Mouse (Mus musculus): ENCODE results near the gene Mrpl41. TPM values are rescaled to one million over a fixed set of nuclear protein-coding genes. Genes with fewer than 3 reads are reported as not detected.
"Not testable (repeated sequence)": the region's sequence is repeated elsewhere in the genome, so short reads cannot be mapped to it uniquely, and the experiment has no call there.

Gene Mrpl41
- polyA plus RNA-seq, 1 experiment from 2014 or later: 143 TPM

GRCm38 (mm10) chr2:24944304-24944703 lies 30.6 kb downstream of the Mrpl41 start:
- H3K36me3 ChIP-seq (ENCODE audit: control insufficient read depth, insufficient read depth, low read length); H3K4me2 ChIP-seq (ENCODE audit: low read depth, low read length); H3K27me3 ChIP-seq (replicated peaks; ENCODE audit: control insufficient read depth, insufficient read depth, low read length); H3K27ac ChIP-seq (ENCODE audit: low read length); H3K4me3 ChIP-seq (ENCODE audit: low read length); ATAC-seq; H3K9ac ChIP-seq (ENCODE audit: low read depth, low read length); H3K9me3 ChIP-seq (ENCODE audit: control insufficient read depth, low read length); H3K4me1 ChIP-seq (ENCODE audit: control insufficient read depth, insufficient read depth, low read length): not testable (repeated sequence)
- WGBS: 52% methylated on average over 2 of the region's 2 CpGs

GRCm38 (mm10) chr2:24942092-24942491 lies 32.8 kb downstream of the Mrpl41 start:
- Histone ChIP-seq H3K4me1 (ENCODE audit: control insufficient read depth, insufficient read depth, low read length) (no peaks in the 10 kb centered on the region), H3K27ac (ENCODE audit: low read length) (no peak overlapping the region), H3K4me2 (ENCODE audit: low read depth, low read length) (no peak overlapping the region), H3K9ac (ENCODE audit: low read depth, low read length) (no peak overlapping the region), H3K4me3 (ENCODE audit: low read length) (no peak overlapping the region), H3K9me3 (ENCODE audit: control insufficient read depth, low read length) (no peaks in the 10 kb centered on the region), H3K27me3 (replicated peaks; ENCODE audit: control insufficient read depth, insufficient read depth, low read length) (no peaks in the 10 kb centered on the region), H3K36me3 (ENCODE audit: control insufficient read depth, insufficient read depth, low read length) (no peaks in the 10 kb centered on the region)
- no peak for ATAC-seq
- WGBS: 72% methylated on average over 4 of the region's 4 CpGs

GRCm38 (mm10) chr2:24935057-24935796 lies 39.7 kb downstream of the Mrpl41 start, which contains the start of gene Arrdc1:
Gene Arrdc1, minus strand, starts transcription at chr2:24935252.
- under 1% methylated on average over 49 of the region's 49 CpGs for whole genome bisulfite sequencing
- H3K4me3 ChIP-seq (ENCODE audit: low read length): peak within 1 kb of the TSS; percentile 81
- no peaks in the 10 kb centered on the region for H3K36me3 ChIP-seq (ENCODE audit: control insufficient read depth, insufficient read depth, low read length)
- no peaks in the 10 kb centered on the region for H3K9me3 ChIP-seq (ENCODE audit: control insufficient read depth, low read length)
- H3K4me1 ChIP-seq (ENCODE audit: control insufficient read depth, insufficient read depth, low read length): peaks cover 7% of the 10 kb centered on the region; the same call in 1 of the 2 replicates
- H3K4me2 ChIP-seq (ENCODE audit: low read depth, low read length): peak within 1 kb of the TSS; percentile 94
- H3K9ac ChIP-seq (ENCODE audit: low read depth, low read length): peak within 1 kb of the TSS; percentile 90
- peak; percentile 97 for ATAC-seq
- no peaks in the 10 kb centered on the region for H3K27me3 ChIP-seq (replicated peaks; ENCODE audit: control insufficient read depth, insufficient read depth, low read length)
- H3K27ac ChIP-seq (ENCODE audit: low read length): peak within 1 kb of the TSS; percentile 97

- H3K9me3 ChIP-seq (ENCODE audit: control insufficient read depth, low read length): no peaks in the 10 kb centered on the region
- ATAC-seq: peak; percentile 86
- peak overlapping the region; percentile 97 for H3K27ac ChIP-seq (ENCODE audit: low read length)
- 4% methylated on average over 18 of the region's 19 CpGs for WGBS
- peak overlapping the region; percentile 90 for H3K9ac ChIP-seq (ENCODE audit: low read depth, low read length)
- no peaks in the 10 kb centered on the region for H3K27me3 ChIP-seq (replicated peaks; ENCODE audit: control insufficient read depth, insufficient read depth, low read length)
- no peaks in the 10 kb centered on the region for H3K36me3 ChIP-seq (ENCODE audit: control insufficient read depth, insufficient read depth, low read length)
- H3K4me2 ChIP-seq (ENCODE audit: low read depth, low read length): peak overlapping the region; percentile 94
- H3K4me3 ChIP-seq (ENCODE audit: low read length): peak overlapping the region; percentile 81
- H3K4me1 ChIP-seq (ENCODE audit: control insufficient read depth, insufficient read depth, low read length): peaks cover 7% of the 10 kb centered on the region; the same call in 1 of the 2 replicates
Measured at GRCm38 (mm10) chr2:24934441-24934963, 40.4 kb downstream of the Mrpl41 start.

- Histone ChIP-seq H3K27ac (ENCODE audit: low read length) (no peak overlapping the region), H3K27me3 (replicated peaks; ENCODE audit: control insufficient read depth, insufficient read depth, low read length) (no peaks in the 10 kb centered on the region), H3K4me3 (ENCODE audit: low read length) (no peak overlapping the region), H3K4me2 (ENCODE audit: low read depth, low read length) (no peak overlapping the region), H3K36me3 (ENCODE audit: control insufficient read depth, insufficient read depth, low read length) (no peaks in the 10 kb centered on the region), H3K9me3 (ENCODE audit: control insufficient read depth, low read length) (no peaks in the 10 kb centered on the region), H3K9ac (ENCODE audit: low read depth, low read length) (no peak overlapping the region), H3K4me1 (ENCODE audit: control insufficient read depth, insufficient read depth, low read length) (peaks cover 13% of the 10 kb centered on the region)
- 88% methylated on average over 5 of the region's 5 CpGs for WGBS
- no peak for ATAC-seq
Measured at GRCm38 (mm10) chr2:24929593-24929992, 45.3 kb downstream of the Mrpl41 start.

- Histone ChIP-seq H3K4me1 (ENCODE audit: control insufficient read depth, insufficient read depth, low read length) (peaks cover 13% of the 10 kb centered on the region), H3K4me2 (ENCODE audit: low read depth, low read length) (no peak overlapping the region), H3K36me3 (ENCODE audit: control insufficient read depth, insufficient read depth, low read length) (no peaks in the 10 kb centered on the region), H3K27ac (ENCODE audit: low read length) (no peak overlapping the region), H3K9ac (ENCODE audit: low read depth, low read length) (no peak overlapping the region), H3K4me3 (ENCODE audit: low read length) (no peak overlapping the region), H3K27me3 (replicated peaks; ENCODE audit: control insufficient read depth, insufficient read depth, low read length) (no peaks in the 10 kb centered on the region), H3K9me3 (ENCODE audit: control insufficient read depth, low read length) (no peaks in the 10 kb centered on the region)
- 46% methylated on average over 2 of the region's 2 CpGs for WGBS
- peak; percentile 74 for ATAC-seq
Measured at GRCm38 (mm10) chr2:24929119-24929518, 45.8 kb downstream of the Mrpl41 start.

- Histone ChIP-seq H3K27me3 (replicated peaks; ENCODE audit: control insufficient read depth, insufficient read depth, low read length) (no peaks in the 10 kb centered on the region), H3K9ac (ENCODE audit: low read depth, low read length) (peak overlapping the region; percentile 15; the same call in 1 of the 2 replicates), H3K27ac (ENCODE audit: low read length) (peak overlapping the region; percentile 33), H3K4me1 (ENCODE audit: control insufficient read depth, insufficient read depth, low read length) (peaks cover 8% of the 10 kb centered on the region), H3K9me3 (ENCODE audit: control insufficient read depth, low read length) (no peaks in the 10 kb centered on the region), H3K36me3 (ENCODE audit: control insufficient read depth, insufficient read depth, low read length) (no peaks in the 10 kb centered on the region), H3K4me2 (ENCODE audit: low read depth, low read length) (no peak overlapping the region), H3K4me3 (ENCODE audit: low read length) (no peak overlapping the region)
- ATAC-seq: peak; percentile 83
- 51% methylated on average over 4 of the region's 4 CpGs for WGBS
Measured at GRCm38 (mm10) chr2:24927810-24928479, 47.0 kb downstream of the Mrpl41 start.

GRCm38 (mm10) chr2:24926965-24927358 lies 47.9 kb downstream of the Mrpl41 start:
- WGBS: 59% methylated on average over 7 of the region's 7 CpGs
- Histone ChIP-seq H3K4me2 (ENCODE audit: low read depth, low read length) (no peak overlapping the region), H3K36me3 (ENCODE audit: control insufficient read depth, insufficient read depth, low read length) (no peaks in the 10 kb centered on the region), H3K9me3 (ENCODE audit: control insufficient read depth, low read length) (no peaks in the 10 kb centered on the region), H3K27me3 (replicated peaks; ENCODE audit: control insufficient read depth, insufficient read depth, low read length) (no peaks in the 10 kb centered on the region), H3K27ac (ENCODE audit: low read length) (no peak overlapping the region), H3K4me3 (ENCODE audit: low read length) (no peak overlapping the region), H3K9ac (ENCODE audit: low read depth, low read length) (no peak overlapping the region), H3K4me1 (ENCODE audit: control insufficient read depth, insufficient read depth, low read length) (peaks cover 8% of the 10 kb centered on the region)
- ATAC-seq: no peak

GRCm38 (mm10) chr2:24926345-24926964 lies 48.4 kb downstream of the Mrpl41 start:
- H3K4me1 ChIP-seq (ENCODE audit: control insufficient read depth, insufficient read depth, low read length): peaks cover 8% of the 10 kb centered on the region
- WGBS: 82% methylated on average over 9 of the region's 9 CpGs
- H3K27me3 ChIP-seq (replicated peaks; ENCODE audit: control insufficient read depth, insufficient read depth, low read length): no peaks in the 10 kb centered on the region
- H3K9me3 ChIP-seq (ENCODE audit: control insufficient read depth, low read length): no peaks in the 10 kb centered on the region
- no peak overlapping the region for H3K9ac ChIP-seq (ENCODE audit: low read depth, low read length)
- no peak for ATAC-seq
- H3K27ac ChIP-seq (ENCODE audit: low read length): no peak overlapping the region
- H3K4me3 ChIP-seq (ENCODE audit: low read length): no peak overlapping the region
- no peaks in the 10 kb centered on the region for H3K36me3 ChIP-seq (ENCODE audit: control insufficient read depth, insufficient read depth, low read length)
- H3K4me2 ChIP-seq (ENCODE audit: low read depth, low read length): no peak overlapping the region
